Mouse (Mus musculus) midbrain, embryonic 10.5 days (tissue): ENCODE data around the gene Slc22a23. TPM values are rescaled to one million over a fixed set of nuclear protein-coding genes. Genes with fewer than 3 reads are reported as not detected.

Source experiments
- DNase-seq: peaks from one replicate; pipeline ENCODE4 v3.0.0-alpha.2; 2017; ENCODE audit warnings: low spot score
- H3K27ac ChIP-seq: fragments of 300-500 bp; sonication (generic); replicated peaks from 2 replicates; pipeline ENCODE4 v1.5.1; 2016; ENCODE audit warnings: mild to moderate bottlenecking
- H3K27me3 ChIP-seq: fragments of 300-500 bp; sonication (generic); 2 replicates; pipeline ENCODE4 v1.6.1; 2016; ENCODE audit warnings: low read depth, mild to moderate bottlenecking; ENCODE audit not compliant: poor library complexity, severe bottlenecking
- H3K36me3 ChIP-seq: fragments of 300-500 bp; sonication (generic); 2 replicates; pipeline ENCODE4 v1.6.1; 2016; ENCODE audit warnings: mild to moderate bottlenecking, moderate library complexity
- H3K4me1 ChIP-seq: fragments of 300-500 bp; sonication (generic); 2 replicates; pipeline ENCODE4 v1.6.1; 2016
- H3K4me3 ChIP-seq: fragments of 300-500 bp; sonication (generic); 2 replicates; pipeline ENCODE4 v1.5.1; 2016; ENCODE audit warnings: mild to moderate bottlenecking, moderate library complexity
- H3K9me3 ChIP-seq: fragments of 300-500 bp; sonication (generic); replicated peaks from 2 replicates; pipeline ENCODE4 v1.6.1; 2016; ENCODE audit warnings: mild to moderate bottlenecking
- WGBS: fragments of 180-500 bp; shearing (Covaris S2); methylation state at CpG from one replicate; pipeline ENCODE4 v1.1.7; 2016; 5-methylcytosine and 5-hydroxymethylcytosine counted together
- polyA plus RNA-seq: library from polyadenylated mRNA; unstranded; fragments of >200 nt; fragmentation: Nextera tagmentation; extraction: Ambion mirVana; gene quantifications from 2 replicates; pipeline ENCODE4 v1.2.1, GENCODE M21; 2016

Gene Slc22a23
- polyA plus RNA-seq, 1 experiment from 2014 or later = 7.9 TPM

DNA sequence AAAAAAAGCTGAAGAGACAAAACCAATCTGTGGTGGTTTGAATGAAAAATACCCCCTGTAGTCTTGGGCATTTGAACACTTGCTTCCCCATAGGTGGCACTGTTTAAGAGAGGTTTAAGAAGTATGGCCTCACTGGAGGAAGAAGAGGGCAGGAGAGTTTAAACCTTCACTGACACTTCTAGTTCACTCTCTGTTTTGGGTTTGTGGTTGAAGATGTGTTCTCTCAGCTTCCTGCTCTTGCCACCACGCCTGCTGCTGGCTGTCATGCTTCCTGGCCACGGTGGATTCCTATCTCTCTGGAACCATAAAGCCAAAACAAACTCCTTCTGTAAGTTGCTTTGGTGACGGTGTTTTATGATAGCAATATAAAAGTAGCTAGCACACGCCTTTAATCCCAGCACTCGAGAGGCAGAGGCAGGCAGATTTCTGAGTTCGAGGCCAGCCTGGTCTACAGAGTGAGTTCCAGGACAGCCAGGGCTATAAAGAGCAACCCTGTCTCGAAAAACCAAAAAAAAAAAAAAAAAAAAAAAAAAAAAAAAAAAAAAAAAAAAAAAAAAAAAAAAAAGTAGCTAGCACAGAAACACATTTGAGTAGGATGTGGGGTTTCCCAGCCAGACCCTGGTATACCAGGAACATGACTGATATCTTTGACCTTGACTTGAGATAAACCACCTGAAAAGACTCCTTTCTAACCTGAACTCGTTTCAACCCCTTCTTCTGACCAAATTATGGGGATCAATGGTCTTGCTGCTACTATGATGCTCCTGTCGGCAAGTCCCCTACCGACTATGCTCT is 10.0 kb upstream of the Slc22a23 start:
- H3K4me3 ChIP-seq = no peak overlapping the region
- no peaks in the 10 kb centered on the region for H3K4me1 ChIP-seq
- DNase-seq = no peak
- no peak overlapping the region for H3K27ac ChIP-seq
- H3K9me3 ChIP-seq = no peaks in the 10 kb centered on the region
- no peaks in the 10 kb centered on the region for H3K36me3 ChIP-seq
- 86% methylated on average over 10 of the region's 10 CpGs for WGBS
- no peaks in the 10 kb centered on the region for H3K27me3 ChIP-seq

DNA sequence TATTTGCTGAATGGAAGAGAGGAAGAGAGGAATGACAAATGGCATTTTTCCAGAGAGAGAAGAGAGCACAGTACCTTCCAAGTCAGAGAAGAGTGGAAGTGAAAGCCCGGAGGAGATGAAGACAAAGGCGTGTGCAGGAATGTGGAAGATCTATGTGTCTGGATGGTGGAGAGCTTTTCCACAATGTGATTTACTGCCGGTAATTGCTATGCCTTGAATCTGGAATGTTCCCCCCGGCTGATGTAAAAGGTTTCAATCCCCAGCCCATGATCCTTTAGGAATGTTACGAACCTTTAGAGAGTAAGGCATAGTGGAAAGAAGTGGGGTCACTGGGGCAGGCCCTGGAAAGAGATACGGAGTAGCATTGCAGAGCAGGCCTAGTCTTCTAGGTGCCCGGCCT is 8.3 kb upstream of the Slc22a23 start:
- DNase-seq = no peak
- 88% methylated on average over 7 of the region's 7 CpGs for WGBS
- Histone ChIP-seq H3K27me3 (no peaks in the 10 kb centered on the region; the same call in 1 of the 2 replicates), H3K9me3 (no peaks in the 10 kb centered on the region), H3K4me1 (0 out of 2 replicates have a peak, but pooled peaks cover 2% of the 10 kb centered on the region), H3K4me3 (no peak overlapping the region), H3K36me3 (no peaks in the 10 kb centered on the region), H3K27ac (no peak overlapping the region)

- DNase-seq = no peak
- no peaks in the 10 kb centered on the region for H3K9me3 ChIP-seq
- H3K36me3 ChIP-seq = no peaks in the 10 kb centered on the region
- peaks cover 12% of the 10 kb centered on the region for H3K27me3 ChIP-seq
- H3K27ac ChIP-seq = no peak overlapping the region
- H3K4me1 ChIP-seq = peaks cover 8% of the 10 kb centered on the region; the same call in 1 of the 2 replicates
- no peak overlapping the region for H3K4me3 ChIP-seq
Observed at GRCm38 (mm10) chr13:34351437-34351836, 6.5 kb upstream of the Slc22a23 start.

- Histone ChIP-seq H3K4me1 (peaks cover 37% of the 10 kb centered on the region), H3K36me3 (no peaks in the 10 kb centered on the region), H3K9me3 (no peaks in the 10 kb centered on the region), H3K4me3 (no peak overlapping the region), H3K27me3 (peaks cover 21% of the 10 kb centered on the region), H3K27ac (no peak overlapping the region)
- 66% methylated on average over 7 of the region's 7 CpGs for WGBS
- no peak for DNase-seq
Observed at GRCm38 (mm10) chr13:34347960-34348889, 3.2 kb upstream of the Slc22a23 start.

- no peak for DNase-seq
- Histone ChIP-seq H3K9me3 (no peaks in the 10 kb centered on the region), H3K27ac (no peak overlapping the region), H3K36me3 (no peaks in the 10 kb centered on the region), H3K4me3 (no peak overlapping the region), H3K4me1 (peaks cover 51% of the 10 kb centered on the region), H3K27me3 (peaks cover 21% of the 10 kb centered on the region)
- 62% methylated on average over 4 of the region's 4 CpGs for WGBS
Observed at GRCm38 (mm10) chr13:34346748-34347147, 1.8 kb upstream of the Slc22a23 start.

GRCm38 (mm10) chr13:34346238-34346637 is 1.3 kb upstream of the Slc22a23 start:
- no peaks in the 10 kb centered on the region for H3K9me3 ChIP-seq
- WGBS = 57% methylated on average over 7 of the region's 7 CpGs
- H3K4me3 ChIP-seq = peak overlapping the region; percentile 94; the same call in 1 of the 2 replicates
- peaks cover 56% of the 10 kb centered on the region for H3K4me1 ChIP-seq
- no peak overlapping the region for H3K27ac ChIP-seq
- no peaks in the 10 kb centered on the region for H3K36me3 ChIP-seq
- no peak for DNase-seq
- peaks cover 21% of the 10 kb centered on the region for H3K27me3 ChIP-seq

DNA sequence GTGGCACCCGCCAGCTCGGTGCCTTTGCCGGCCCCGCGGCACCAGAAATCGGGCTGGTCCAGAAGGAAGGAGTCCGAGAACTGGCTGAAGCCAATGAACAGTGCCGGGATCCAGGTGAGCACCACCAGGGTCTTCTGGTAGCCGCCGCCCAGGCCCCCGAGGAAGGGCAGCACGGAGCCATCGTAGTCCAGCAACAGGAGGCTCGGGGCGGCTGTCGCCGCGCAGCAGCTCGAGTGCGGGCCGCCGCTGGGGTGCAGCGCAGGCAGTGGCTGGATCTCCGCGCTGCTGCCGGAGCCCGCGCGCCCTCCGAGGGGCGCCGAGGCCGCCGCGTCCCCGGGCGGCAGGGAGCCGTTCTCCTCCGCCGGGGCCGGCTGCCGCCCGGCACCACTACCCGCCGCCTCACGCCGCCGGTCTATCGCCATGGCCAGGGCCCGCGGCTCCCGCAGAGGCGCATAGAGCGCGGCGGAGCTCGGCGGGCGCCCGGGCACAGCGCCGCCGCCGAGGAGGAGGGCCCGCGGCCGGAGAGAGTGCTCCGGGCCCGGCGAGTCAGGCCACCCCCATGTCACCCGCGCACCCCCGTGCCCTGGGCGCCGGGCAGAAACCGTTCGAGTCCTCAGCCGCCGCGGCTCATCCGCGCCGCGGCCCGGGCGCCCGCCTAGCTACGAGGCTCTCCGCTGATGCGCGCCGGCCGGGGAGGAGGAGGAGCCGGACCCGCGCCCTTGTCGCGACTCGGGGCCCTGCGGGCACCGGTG is 430 bp downstream of the Slc22a23 start:
- Histone ChIP-seq H3K27ac (peak overlapping the region; percentile 96), H3K4me3 (peak overlapping the region; percentile 94), H3K9me3 (no peaks in the 10 kb centered on the region), H3K36me3 (peaks cover 9% of the 10 kb centered on the region; the same call in 1 of the 2 replicates), H3K4me1 (peaks cover 62% of the 10 kb centered on the region), H3K27me3 (peaks cover 21% of the 10 kb centered on the region)
- DNase-seq = no peak
- WGBS = under 1% methylated on average over 79 of the region's 101 CpGs

DNA sequence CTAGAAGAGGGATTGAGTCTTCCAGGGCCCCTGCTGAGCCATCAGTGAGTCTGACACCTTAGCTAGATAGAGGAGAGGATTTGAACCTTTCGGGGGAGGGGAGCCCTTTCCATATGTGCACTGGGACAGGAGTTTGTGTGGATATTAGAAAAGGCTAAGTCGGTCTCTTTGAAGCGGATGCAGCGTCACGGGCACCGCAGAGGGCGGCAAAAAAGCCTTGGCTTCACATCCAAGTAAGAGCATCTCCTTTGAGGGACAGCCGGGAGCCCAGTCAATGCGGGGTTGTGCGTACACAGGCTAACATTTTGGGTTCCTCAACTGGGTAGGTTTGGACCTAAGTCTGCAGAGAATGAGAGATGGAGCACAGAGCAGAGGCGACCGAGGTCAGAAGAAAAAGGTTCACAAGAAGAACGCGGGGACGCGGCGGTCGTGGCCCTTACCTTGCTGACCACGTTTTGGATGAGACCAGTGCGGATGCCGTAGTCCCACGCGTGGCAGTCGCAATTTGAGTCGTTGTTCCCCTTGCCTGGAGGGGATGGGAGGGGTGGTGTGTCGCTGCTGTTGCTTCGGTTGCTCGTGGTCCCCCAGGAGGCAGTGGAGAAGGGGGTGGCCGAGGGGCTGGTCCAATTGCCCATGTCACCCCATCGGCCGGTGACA is 1.1 kb downstream of the Slc22a23 start:
- H3K27ac ChIP-seq = peak overlapping the region; percentile 96
- peak; percentile 66 for DNase-seq
- under 1% methylated on average over 31 of the region's 31 CpGs for WGBS
- H3K9me3 ChIP-seq = no peaks in the 10 kb centered on the region
- H3K27me3 ChIP-seq = peaks cover 21% of the 10 kb centered on the region
- H3K4me3 ChIP-seq = peak overlapping the region; percentile 94
- peaks cover 62% of the 10 kb centered on the region for H3K4me1 ChIP-seq
- peaks cover 15% of the 10 kb centered on the region for H3K36me3 ChIP-seq

- Histone ChIP-seq H3K27me3 (peaks cover 18% of the 10 kb centered on the region), H3K4me3 (peak overlapping the region; percentile 94), H3K4me1 (peaks cover 59% of the 10 kb centered on the region), H3K27ac (peak overlapping the region; percentile 96), H3K36me3 (peaks cover 18% of the 10 kb centered on the region), H3K9me3 (no peaks in the 10 kb centered on the region)
- WGBS = 49% methylated on average over 6 of the region's 6 CpGs
- no peak for DNase-seq
Observed at GRCm38 (mm10) chr13:34342286-34342890, 2.6 kb downstream of the Slc22a23 start.

DNA sequence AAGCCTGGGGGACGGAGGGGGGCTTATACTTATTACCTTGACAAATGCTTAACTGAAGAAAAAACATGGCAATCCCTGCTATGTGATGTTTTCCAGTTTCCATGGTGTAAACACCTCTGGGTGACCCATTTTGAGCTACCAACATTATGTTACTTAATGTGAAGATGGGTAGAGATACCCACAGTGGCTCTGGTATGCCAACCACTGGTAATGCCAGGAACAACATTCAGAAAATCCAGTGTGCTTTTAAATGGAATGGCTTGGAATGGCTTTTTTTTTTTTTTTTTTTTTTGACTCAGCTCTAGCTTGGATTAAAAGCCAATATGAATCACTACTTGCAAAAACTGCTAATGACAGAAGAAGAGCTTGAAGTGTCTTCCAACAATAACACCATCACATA is 8.1 kb downstream of the Slc22a23 start:
- H3K27ac ChIP-seq = no peak overlapping the region
- H3K4me3 ChIP-seq = no peak overlapping the region
- 92% methylated on average over 1 of the region's 1 CpGs for WGBS
- H3K36me3 ChIP-seq = peaks cover 36% of the 10 kb centered on the region
- no peaks in the 10 kb centered on the region for H3K27me3 ChIP-seq
- no peak for DNase-seq
- H3K9me3 ChIP-seq = no peaks in the 10 kb centered on the region
- peaks cover 30% of the 10 kb centered on the region for H3K4me1 ChIP-seq

- no peak overlapping the region for H3K27ac ChIP-seq
- 89% methylated on average over 2 of the region's 2 CpGs for WGBS
- H3K4me1 ChIP-seq = peaks cover 32% of the 10 kb centered on the region
- H3K36me3 ChIP-seq = peaks cover 39% of the 10 kb centered on the region
- DNase-seq = no peak
- H3K9me3 ChIP-seq = no peaks in the 10 kb centered on the region
- H3K27me3 ChIP-seq = no peaks in the 10 kb centered on the region
- no peak overlapping the region for H3K4me3 ChIP-seq
Observed at GRCm38 (mm10) chr13:34334847-34335246, 10.1 kb downstream of the Slc22a23 start.
